Mouse (Mus musculus): ENCODE data around the gene Stat3. TPM values are rescaled to one million over a fixed set of nuclear protein-coding genes. Genes with fewer than 3 reads are reported as not detected.

Stat3 gene
- total RNA-seq, 2 experiments from 2014 or later = 32.9 to 34.4 TPM

- peak in 1 of 2 experiments; percentile 23 for DNase-seq (ENCODE audit: extremely low spot score in 1 of 2, low spot score in 1 of 2)
Measured at GRCm38 (mm10) chr11:100860198-100861048, 78.9 kb downstream of the Stat3 start.

GRCm38 (mm10) chr11:100859579-100860075 lies 79.7 kb downstream of the Stat3 start:
- DNase-seq (ENCODE audit: extremely low spot score in 1 of 2, low spot score in 1 of 2) = no peak

DNA sequence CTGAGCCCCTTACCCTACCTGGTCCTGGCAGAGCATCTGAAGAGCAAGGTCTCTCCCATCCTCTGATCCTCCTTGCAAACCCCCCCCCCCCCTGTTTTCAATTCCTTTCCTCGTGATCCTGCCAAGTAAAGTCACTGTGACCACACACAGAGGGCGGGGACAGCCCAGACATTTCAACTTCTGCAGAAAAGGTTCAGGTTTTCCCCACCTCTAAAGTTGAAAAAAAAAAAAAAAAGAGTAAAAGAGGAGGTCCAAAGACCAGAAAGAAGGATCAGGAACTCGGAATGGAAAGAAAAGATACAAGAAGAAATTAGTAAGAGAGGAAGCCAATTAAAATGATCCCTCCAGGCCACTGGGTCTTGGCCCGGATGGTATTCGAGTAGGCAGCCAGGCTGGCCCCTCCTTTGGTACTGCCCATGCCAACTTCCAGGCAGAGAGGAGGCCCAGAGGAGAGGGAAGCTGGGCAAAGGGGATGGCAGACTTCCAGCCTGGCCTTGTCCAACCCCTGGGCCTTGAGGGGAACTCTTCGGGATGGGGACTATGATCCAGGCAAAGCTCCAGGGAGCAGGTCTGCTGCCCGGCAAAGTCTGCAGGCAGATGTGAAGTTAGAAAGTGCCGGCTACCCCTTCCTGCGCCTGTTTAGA lies 80.3 kb downstream of the Stat3 start, which contains the start of gene Stat5a:
Gene Stat5a, plus strand, starts transcription at position 417 of the 644 bp plus-strand sequence.
- peak in 1 of 2 experiments; percentile 49 for DNase-seq (ENCODE audit: extremely low spot score in 1 of 2, low spot score in 1 of 2)

- DNase-seq (ENCODE audit: extremely low spot score in 1 of 2, low spot score in 1 of 2) = no peak
Measured at GRCm38 (mm10) chr11:100857960-100858359, 81.4 kb downstream of the Stat3 start.

GRCm38 (mm10) chr11:100855178-100855577 lies 84.2 kb downstream of the Stat3 start:
- DNase-seq (ENCODE audit: extremely low spot score in 1 of 2, low spot score in 1 of 2) = no peak

GRCm38 (mm10) chr11:100854268-100854667 lies 85.1 kb downstream of the Stat3 start:
- no peak for DNase-seq (ENCODE audit: extremely low spot score in 1 of 2, low spot score in 1 of 2)

DNA sequence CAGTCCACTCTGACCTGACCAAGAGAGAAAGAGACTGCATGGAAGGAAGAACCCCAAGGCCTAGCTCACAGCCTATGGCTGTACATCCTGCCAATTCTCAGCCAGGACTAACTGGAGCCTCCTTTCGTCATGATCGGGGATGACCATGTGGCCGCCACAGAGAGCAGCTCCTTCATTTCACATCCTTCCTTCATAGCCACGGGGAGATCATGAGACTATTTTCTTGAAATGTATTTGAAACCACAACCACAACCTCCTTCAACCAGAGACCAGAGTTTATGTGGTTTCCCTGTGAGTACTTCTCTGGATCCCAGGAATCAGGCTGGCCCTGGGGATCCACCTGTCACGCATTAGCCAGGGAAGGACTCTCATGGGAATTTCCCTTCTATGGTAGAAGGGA lies 86.3 kb downstream of the Stat3 start:
- DNase-seq (ENCODE audit: extremely low spot score in 1 of 2, low spot score in 1 of 2) = no peak

GRCm38 (mm10) chr11:100852088-100852487 lies 87.3 kb downstream of the Stat3 start:
- DNase-seq (ENCODE audit: extremely low spot score in 1 of 2, low spot score in 1 of 2) = no peak

DNA sequence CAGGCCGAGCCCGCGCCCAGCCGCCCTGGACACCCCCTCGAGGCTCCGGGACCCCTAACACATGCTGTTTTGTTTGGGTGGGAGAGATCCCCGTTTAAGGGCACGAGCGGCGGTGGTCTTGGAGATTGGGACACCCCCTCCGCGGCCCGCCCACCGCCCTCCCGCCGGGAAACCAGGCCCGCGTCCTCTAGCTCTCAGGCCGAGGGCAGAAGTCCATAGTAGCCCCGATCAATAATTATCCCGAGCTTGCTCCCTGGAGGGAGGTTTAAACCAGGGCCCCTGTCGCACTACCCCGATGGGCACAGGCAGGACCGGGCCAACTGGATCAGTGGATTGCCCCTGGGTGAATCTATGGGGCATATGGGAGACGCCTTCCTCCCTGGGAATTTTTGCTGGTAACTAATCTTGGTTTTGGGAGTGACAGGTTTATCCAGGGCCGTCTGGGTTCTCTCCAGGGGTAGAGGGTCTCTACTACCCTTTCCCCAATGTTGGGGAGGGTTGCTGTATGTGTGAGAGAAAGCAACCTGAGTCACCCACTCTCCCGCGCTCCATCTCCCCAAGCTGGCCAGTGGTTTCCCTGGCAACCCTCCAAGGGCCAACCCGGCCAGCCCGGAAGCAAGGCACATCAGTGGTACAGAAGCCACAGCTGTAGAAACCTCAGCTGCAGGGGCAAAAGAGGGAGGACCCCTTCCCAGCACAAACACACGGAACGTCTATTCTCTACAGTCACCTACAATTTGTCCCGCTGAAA lies 88.4 kb downstream of the Stat3 start:
- DNase-seq (ENCODE audit: extremely low spot score in 1 of 2, low spot score in 1 of 2) = peak; percentile 31 to 32

DNA sequence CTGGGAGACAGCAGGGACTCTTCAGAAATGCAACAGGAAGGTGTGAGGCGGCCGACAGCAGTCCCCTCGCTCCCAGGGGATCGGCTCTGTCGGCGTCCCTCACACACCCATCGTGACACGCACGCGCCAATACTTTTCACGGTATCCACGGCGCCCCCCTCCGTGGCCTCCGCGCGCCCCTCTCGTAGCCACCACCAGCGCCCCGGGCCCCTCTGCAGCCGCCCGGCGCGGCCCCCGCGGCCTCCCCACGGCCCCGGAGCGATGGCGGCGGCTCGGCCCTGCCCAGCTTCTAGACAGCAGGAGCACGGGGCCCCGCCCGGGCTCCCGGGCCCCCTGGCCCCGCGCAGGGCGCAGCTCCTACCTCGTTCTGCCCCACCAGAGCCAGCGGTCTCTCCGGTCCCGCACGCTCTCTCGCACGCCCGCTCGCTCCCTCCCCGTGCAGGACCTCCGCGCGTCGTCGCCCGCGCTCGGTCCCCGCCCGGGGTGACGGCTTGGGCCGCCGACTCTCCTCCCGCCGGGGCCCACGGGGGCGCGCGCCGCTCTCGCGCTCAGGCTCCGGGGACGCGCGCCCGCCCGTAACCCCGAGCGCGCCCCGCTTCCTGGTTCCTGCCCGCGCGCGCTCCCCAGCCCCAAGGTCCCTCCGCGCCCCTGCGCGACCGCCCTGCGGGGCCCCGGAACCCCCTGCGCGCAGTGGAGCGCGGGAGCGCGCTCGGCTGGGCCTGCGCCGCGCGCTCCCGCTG lies 89.1 kb downstream of the Stat3 start, which contains the start of gene Stat5b:
Gene Stat5b, minus strand, starts transcription at position 687 of the 740 bp plus-strand sequence.
- DNase-seq (ENCODE audit: extremely low spot score in 1 of 2, low spot score in 1 of 2) = peak in 1 of 2 experiments; percentile 33

DNA sequence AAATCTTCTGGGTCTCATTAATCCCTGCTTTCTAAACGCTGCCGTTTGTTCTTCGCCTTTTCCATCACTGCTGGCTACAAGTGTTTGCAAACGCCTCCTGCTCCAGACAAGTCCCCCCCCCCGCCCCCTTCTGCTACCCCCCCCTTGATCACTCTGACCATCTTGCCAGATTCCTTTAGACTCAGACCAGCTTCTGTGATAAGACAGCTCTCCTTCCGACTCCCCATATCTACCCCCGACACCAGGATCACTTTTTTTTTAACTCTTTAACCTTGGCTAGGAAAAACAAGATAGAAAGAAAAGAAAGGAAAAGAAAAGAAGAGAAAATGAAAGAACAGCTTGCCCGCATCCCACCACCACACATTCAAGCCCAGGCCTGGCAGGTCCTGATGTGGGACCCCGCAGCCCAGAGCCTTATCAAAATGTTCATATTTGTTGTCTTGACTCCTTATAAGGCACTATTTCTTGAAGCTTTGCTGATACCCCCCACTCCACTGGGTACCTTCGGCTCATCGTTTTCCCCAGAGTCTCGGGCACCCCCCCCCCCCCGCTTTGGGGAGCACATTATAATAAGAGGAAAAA lies 89.8 kb downstream of the Stat3 start:
- no peak for DNase-seq (ENCODE audit: extremely low spot score in 1 of 2, low spot score in 1 of 2)

- no peak for DNase-seq (ENCODE audit: extremely low spot score in 1 of 2, low spot score in 1 of 2)
Measured at GRCm38 (mm10) chr11:100848789-100849379, 90.5 kb downstream of the Stat3 start.

DNA sequence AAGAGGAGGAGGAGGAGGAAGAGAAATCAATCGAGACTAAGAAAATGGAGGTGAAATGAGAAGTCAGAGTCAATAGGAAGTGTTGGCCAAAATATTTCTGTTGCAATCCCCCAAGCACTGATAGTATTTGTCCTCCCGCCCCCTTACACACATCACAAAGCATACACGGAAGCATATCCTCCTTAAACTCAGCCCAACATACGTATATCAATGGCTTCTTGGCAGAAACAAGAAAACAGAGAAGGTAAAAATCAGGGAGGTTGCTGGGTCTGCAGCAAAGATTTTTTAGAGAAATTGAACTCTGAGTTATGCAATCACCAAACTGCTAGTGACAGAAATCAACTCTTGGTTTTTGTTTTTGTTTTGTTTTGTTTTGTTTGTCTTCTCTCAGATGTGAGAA lies 91.3 kb downstream of the Stat3 start:
- DNase-seq (ENCODE audit: extremely low spot score in 1 of 2, low spot score in 1 of 2) = no peak

DNA sequence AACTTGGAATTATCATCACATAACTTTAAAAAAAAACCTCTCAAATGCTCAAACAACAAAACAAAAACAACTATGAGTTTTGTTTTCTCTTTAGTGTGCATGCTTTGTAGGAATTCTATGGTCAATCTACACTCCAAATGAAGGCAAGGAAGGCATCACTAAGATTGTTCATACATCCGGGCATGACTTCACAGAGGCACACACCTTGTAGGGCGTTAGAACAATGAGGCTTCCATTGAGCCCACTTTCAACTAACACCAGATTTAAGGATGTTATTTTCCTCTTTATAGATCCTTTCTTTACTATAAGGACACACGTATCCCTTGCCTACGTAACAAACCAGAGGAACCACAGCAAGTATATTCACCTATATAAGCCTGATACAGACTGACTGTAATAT lies 91.8 kb downstream of the Stat3 start:
- no peak for DNase-seq (ENCODE audit: extremely low spot score in 1 of 2, low spot score in 1 of 2)

- no peak for DNase-seq (ENCODE audit: extremely low spot score in 1 of 2, low spot score in 1 of 2)
Measured at GRCm38 (mm10) chr11:100845793-100846192, 93.5 kb downstream of the Stat3 start.

DNA sequence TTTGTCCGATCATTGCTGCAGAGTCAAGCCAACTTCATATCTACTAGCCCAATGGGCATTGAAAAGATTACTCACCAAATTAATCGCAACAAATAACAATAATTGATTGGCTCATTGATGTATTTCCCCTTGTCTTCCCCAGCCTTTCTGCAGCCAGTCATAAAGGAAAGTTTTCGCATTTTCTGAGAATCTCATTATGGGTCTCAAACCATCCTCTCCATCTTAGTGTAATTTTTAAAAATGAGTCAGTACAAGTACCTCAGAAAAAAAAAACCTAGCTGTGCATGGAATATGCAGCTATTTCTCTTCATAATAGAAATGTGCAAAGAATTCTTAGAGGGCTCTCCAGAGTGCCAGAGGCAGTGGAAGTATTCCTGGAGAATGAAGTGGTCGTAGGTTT lies 95.2 kb downstream of the Stat3 start:
- no peak for DNase-seq (ENCODE audit: extremely low spot score in 1 of 2, low spot score in 1 of 2)

GRCm38 (mm10) chr11:100843070-100843669 lies 96.2 kb downstream of the Stat3 start:
- no peak for DNase-seq (ENCODE audit: extremely low spot score in 1 of 2, low spot score in 1 of 2)

DNA sequence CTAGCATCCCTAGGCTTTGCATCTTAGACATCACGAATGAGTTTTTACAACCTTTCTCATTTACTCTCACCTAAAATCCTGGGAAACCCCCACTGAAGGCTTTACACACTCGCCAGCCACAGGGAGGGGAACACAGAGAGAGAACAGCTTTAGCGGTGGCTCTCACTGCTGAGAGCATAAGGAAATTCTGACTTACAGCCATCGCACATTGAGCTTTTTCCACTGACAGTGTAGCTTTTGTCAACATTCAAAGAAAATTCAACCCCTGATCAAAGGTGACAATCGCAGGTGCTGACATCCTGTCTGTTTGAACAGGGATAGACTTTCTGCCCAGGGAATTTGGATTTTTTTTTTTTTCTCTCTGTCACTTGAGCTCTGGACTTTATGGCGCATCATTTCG lies 97.3 kb downstream of the Stat3 start:
- no peak for DNase-seq (ENCODE audit: extremely low spot score in 1 of 2, low spot score in 1 of 2)

GRCm38 (mm10) chr11:100840866-100841265 lies 98.5 kb downstream of the Stat3 start:
- DNase-seq (ENCODE audit: extremely low spot score in 1 of 2, low spot score in 1 of 2) = no peak

Data from layer of hippocampus, postnatal 25 days (tissue).